Mouse (Mus musculus): Measurements from ENCODE around the gene Atn1. TPM values are rescaled to one million over a fixed set of nuclear protein-coding genes. Genes with fewer than 3 reads are reported as not detected.
"Not testable (repeated sequence)": the region's sequence is repeated elsewhere in the genome, so short reads cannot be mapped to it uniquely, and the experiment has no call there.

Gene Atn1
- polyA plus RNA-seq (2015; fragmentation: Nextera tagmentation; extraction: Ambion mirVana) = 16.4 and 20.2 TPM in 2 replicates

DNA sequence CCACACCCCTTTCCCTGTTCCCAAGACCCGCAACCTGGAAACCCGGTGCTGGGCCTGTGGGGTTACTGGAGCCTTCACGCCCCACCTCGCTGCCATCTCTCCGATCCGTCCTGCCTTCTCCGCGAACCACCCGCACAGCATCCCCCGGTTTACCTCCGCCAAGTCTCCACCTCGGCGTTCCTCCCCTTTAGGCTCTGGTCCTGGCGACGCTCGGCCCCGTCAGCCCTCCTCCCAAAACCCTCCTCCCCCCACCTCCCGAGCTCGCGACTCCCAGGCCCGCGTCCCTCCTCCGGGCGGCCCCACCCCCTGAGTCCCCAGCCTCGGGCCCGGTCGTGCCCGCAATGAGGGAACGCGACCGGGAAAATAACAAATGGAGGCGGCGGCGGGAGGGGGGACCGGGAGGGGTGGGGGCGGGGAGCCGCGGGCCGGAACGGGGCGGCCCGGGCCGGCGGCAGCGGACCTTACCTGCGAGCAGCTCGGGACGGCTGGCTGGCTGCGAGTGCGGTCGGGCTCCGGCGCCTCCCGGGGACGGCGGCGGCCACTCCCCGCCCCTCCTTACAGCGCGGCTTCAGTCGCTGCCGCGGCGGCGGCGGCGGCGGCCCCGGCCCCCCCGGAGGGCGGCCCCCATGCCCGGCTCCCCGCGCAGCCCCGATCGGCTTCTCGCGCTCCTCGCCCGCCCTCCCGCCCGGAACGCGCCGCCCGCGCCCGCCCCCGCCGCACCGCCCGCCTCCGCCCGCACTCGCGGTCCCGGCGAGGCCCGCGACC, at the start of gene Atn1, which contains the start of gene Gm45234:
Gene Atn1, minus strand, starts transcription at position 694 of the 765 bp plus-strand sequence.
Gene Gm45234, minus strand, starts transcription at position 191 of the 765 bp plus-strand sequence.
- WGBS = under 1% methylated on average over 55 of the region's 100 CpGs
- peak; percentile 64 for ATAC-seq (ENCODE audit: low FRiP score, low TSS enrichment)
- Histone ChIP-seq H3K4me2 (replicated peaks; ENCODE audit: low read depth, low read length) (peak within 1 kb of the TSS; percentile 68), H3K4me1 (ENCODE audit: insufficient read depth, low read length) (peaks cover 43% of the 10 kb centered on the region), H3K9me3 (ENCODE audit: low read length) (no peaks in the 10 kb centered on the region), H3K36me3 (ENCODE audit: insufficient read depth, low read length) (no peaks in the 10 kb centered on the region; the same call in 1 of the 2 replicates), H3K4me3 (ENCODE audit: low read length) (peak within 1 kb of the TSS; percentile 77), H3K9ac (replicated peaks; ENCODE audit: low read length) (peak within 1 kb of the TSS; percentile 97), H3K27ac (ENCODE audit: low read length) (peak within 1 kb of the TSS; percentile 98), H3K27me3 (ENCODE audit: insufficient read depth, low read length) (no peaks in the 10 kb centered on the region)

DNA sequence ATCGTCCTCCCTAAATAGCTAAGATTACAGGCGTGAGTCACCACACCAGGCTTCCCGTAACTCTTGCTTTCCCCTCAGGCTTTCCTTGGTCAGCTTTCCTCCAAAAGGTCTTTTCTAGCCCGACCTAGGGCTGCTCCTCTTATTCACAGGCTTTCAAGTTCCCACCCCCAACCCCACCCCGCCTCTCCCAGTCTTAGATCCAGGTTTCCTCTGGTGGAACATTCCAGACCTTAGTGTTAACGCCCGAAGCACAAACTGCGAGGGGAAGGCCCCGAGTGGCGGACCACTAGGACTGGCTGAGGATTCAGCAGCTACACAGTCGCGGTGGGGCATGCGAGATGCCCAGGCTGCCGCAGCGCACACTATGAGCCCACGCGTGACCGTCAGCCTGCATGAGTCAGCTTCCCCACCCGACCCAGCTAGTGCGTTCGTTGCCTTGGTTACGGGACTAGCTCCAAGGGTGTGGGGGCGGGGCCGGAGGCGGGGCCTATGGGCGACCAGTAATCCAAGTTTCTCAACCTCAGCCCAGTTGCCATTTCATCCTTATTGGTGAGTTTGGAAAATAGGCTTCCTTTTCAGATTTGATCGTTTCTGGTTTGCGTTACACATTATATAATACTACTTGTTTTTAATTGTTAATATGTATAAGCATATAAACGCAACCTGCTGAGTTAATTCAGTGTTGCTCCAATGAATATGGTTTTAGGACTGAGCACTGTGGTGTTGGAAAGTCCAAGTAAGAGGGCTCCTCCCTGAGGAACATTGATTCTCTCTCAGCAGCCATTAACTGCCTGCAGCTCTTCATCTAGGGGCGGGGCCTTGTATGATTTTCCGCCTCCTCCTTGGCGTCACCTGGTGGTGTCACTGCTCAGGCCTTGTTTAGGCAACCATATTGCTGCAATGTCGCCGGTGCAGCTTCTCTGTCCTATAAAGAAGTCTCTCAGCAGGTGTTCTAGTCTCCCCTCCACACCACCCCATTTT, 49.3 kb upstream of the Atn1 start:
- H3K4me3 ChIP-seq (ENCODE audit: low read length) = peak overlapping the region; percentile 56
- H3K9me3 ChIP-seq (ENCODE audit: low read length) = no peaks in the 10 kb centered on the region
- H3K27ac ChIP-seq (ENCODE audit: low read length) = peak overlapping the region; percentile 98
- WGBS = under 1% methylated on average over 34 of the region's 34 CpGs
- no peaks in the 10 kb centered on the region for H3K36me3 ChIP-seq (ENCODE audit: insufficient read depth, low read length)
- peak; percentile 72 for ATAC-seq (ENCODE audit: low FRiP score, low TSS enrichment)
- no peaks in the 10 kb centered on the region for H3K27me3 ChIP-seq (ENCODE audit: insufficient read depth, low read length)
- peak overlapping the region; percentile 83 for H3K4me2 ChIP-seq (replicated peaks; ENCODE audit: low read depth, low read length)
- peaks cover 22% of the 10 kb centered on the region for H3K4me1 ChIP-seq (ENCODE audit: insufficient read depth, low read length)
- peak overlapping the region; percentile 72 for H3K9ac ChIP-seq (replicated peaks; ENCODE audit: low read length)

GRCm38 (mm10) chr6:124804341-124804740, 48.0 kb upstream of the Atn1 start:
- ATAC-seq (ENCODE audit: low FRiP score, low TSS enrichment) = no peak
- Histone ChIP-seq H3K27me3 (ENCODE audit: insufficient read depth, low read length) (no peaks in the 10 kb centered on the region), H3K4me3 (ENCODE audit: low read length) (no peak overlapping the region), H3K9me3 (ENCODE audit: low read length) (no peaks in the 10 kb centered on the region), H3K9ac (replicated peaks; ENCODE audit: low read length) (no peak overlapping the region), H3K4me1 (ENCODE audit: insufficient read depth, low read length) (peaks cover 12% of the 10 kb centered on the region), H3K4me2 (replicated peaks; ENCODE audit: low read depth, low read length) (no peak overlapping the region), H3K36me3 (ENCODE audit: insufficient read depth, low read length) (no peaks in the 10 kb centered on the region), H3K27ac (ENCODE audit: low read length) (peak overlapping the region; percentile 98; the same call in 1 of the 2 replicates)
- WGBS = 83% methylated on average over 3 of the region's 3 CpGs

DNA sequence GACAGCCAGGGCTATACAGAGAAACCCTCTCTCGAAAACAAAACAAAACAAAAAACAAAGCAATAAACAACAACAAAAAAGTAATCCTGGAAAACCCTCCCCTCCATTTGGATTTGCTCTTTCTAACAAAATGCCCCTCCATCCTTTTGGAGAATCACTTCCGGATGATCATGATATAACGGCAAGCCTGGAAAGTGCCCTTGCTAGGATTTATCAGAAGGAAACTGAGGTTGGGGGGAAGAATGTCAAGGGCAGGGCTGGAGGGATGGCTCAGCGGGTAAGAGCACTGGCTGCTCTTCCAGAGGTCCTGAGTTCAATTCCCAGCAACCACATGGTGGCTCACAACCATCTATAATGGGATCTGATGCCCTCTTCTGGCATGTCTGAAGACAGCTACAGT, 47.4 kb upstream of the Atn1 start:
- H3K9ac ChIP-seq (replicated peaks; ENCODE audit: low read length); H3K4me2 ChIP-seq (replicated peaks; ENCODE audit: low read depth, low read length); H3K27ac ChIP-seq (ENCODE audit: low read length); ATAC-seq (ENCODE audit: low FRiP score, low TSS enrichment); H3K9me3 ChIP-seq (ENCODE audit: low read length); H3K36me3 ChIP-seq (ENCODE audit: insufficient read depth, low read length); H3K4me3 ChIP-seq (ENCODE audit: low read length); H3K27me3 ChIP-seq (ENCODE audit: insufficient read depth, low read length): not testable (repeated sequence)
- 94% methylated on average over 4 of the region's 4 CpGs for WGBS
- peaks cover 12% of the 10 kb centered on the region for H3K4me1 ChIP-seq (ENCODE audit: insufficient read depth, low read length)

DNA sequence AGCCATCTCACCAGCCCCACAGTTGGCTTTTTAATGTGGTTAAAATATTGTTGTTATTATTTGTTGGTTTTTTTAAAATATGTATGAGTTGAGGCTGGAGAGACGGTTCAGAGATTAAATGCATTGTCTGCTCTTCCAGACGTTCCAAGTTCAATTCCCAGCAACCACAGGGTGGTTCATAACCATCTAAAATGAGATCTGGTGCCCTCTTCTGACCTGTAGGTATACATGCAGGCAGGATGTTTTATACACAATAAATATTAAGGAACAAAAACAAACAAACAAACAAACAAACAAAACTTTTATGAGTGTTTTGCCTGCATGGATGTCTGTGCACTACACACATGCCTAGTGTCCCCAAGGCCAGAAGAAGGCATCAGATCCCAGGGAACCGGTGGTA, 46.7 kb upstream of the Atn1 start:
- no peaks in the 10 kb centered on the region for H3K36me3 ChIP-seq (ENCODE audit: insufficient read depth, low read length)
- no peaks in the 10 kb centered on the region for H3K9me3 ChIP-seq (ENCODE audit: low read length)
- no peak for ATAC-seq (ENCODE audit: low FRiP score, low TSS enrichment)
- H3K4me2 ChIP-seq (replicated peaks; ENCODE audit: low read depth, low read length) = no peak overlapping the region
- WGBS = 85% methylated on average over 3 of the region's 3 CpGs
- H3K27me3 ChIP-seq (ENCODE audit: insufficient read depth, low read length) = no peaks in the 10 kb centered on the region
- no peak overlapping the region for H3K27ac ChIP-seq (ENCODE audit: low read length)
- no peak overlapping the region for H3K9ac ChIP-seq (replicated peaks; ENCODE audit: low read length)
- no peak overlapping the region for H3K4me3 ChIP-seq (ENCODE audit: low read length)
- H3K4me1 ChIP-seq (ENCODE audit: insufficient read depth, low read length) = peaks cover 9% of the 10 kb centered on the region

DNA sequence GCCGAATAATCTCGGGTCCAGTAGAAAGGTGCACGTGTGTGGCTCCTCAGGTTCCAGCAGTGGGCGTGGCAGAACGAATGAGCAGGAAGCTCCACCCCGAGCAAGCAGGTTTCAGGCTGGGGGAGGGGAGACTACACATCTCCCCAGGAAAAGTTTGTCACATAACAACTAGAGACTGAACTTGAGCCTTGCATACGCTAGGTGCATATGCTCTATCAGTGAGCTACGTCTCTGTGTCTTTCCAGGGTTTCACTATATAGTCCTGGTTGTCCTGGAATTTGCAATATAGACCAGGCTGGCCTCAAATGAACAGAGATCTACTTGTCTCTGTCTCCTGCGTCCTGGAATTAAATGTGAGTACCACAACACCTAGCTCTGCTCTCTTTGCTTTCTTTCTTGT, 46.1 kb upstream of the Atn1 start:
- H3K9ac ChIP-seq (replicated peaks; ENCODE audit: low read length); ATAC-seq (ENCODE audit: low FRiP score, low TSS enrichment); H3K4me3 ChIP-seq (ENCODE audit: low read length); H3K4me1 ChIP-seq (ENCODE audit: insufficient read depth, low read length); H3K27me3 ChIP-seq (ENCODE audit: insufficient read depth, low read length); H3K27ac ChIP-seq (ENCODE audit: low read length); H3K36me3 ChIP-seq (ENCODE audit: insufficient read depth, low read length); H3K9me3 ChIP-seq (ENCODE audit: low read length): not testable (repeated sequence)
- peak overlapping the region; percentile 26; the same call in 1 of the 2 replicates for H3K4me2 ChIP-seq (replicated peaks; ENCODE audit: low read depth, low read length)
- 25% methylated on average over 4 of the region's 9 CpGs for WGBS

DNA sequence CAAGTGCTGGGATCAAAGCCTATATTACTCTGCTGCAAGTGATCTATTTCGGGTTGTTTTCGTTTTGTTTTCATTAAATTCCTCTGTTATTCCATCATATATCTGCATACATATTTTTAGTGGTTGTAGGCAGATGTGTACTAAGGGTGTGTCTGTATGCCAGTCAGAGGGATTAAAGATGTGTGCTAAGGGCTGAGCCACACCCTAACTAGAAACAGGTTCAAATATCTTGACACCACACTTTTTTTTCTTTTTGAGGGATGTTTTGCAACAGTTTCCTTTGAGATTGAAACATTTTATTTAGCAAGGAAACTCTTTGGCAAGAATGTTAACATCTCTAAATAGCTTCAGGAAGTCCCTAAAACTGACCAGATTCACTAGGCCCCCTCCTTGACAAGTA, 39.9 kb upstream of the Atn1 start:
- Histone ChIP-seq H3K27me3 (ENCODE audit: insufficient read depth, low read length) (no peaks in the 10 kb centered on the region), H3K4me2 (replicated peaks; ENCODE audit: low read depth, low read length) (no peak overlapping the region), H3K36me3 (ENCODE audit: insufficient read depth, low read length) (no peaks in the 10 kb centered on the region), H3K9ac (replicated peaks; ENCODE audit: low read length) (no peak overlapping the region), H3K9me3 (ENCODE audit: low read length) (no peaks in the 10 kb centered on the region), H3K4me3 (ENCODE audit: low read length) (no peak overlapping the region), H3K4me1 (ENCODE audit: insufficient read depth, low read length) (peaks cover 8% of the 10 kb centered on the region; the same call in 1 of the 2 replicates), H3K27ac (ENCODE audit: low read length) (peak overlapping the region; percentile 91)
- no peak for ATAC-seq (ENCODE audit: low FRiP score, low TSS enrichment)
- 68% methylated on average over 2 of the region's 2 CpGs for WGBS

DNA sequence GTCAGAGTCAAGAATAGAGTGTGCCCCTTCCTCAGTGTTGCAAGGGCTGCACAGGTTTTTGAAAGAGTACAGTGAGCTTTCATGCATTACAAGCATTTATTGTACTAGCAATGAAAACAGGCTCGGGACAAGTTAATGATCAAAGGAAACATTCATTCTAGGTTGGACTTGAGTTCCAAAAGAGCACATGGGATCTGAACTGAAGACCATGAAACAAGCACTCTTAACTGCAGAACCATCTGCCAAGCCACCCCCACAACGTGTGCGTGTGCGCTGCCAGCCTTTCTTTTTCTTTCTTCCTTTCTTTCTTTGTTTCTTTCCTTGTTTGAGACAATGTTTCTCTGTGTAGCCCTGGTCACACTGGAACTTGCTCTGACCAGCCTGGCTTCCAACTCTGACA, 39.5 kb upstream of the Atn1 start:
- no peak overlapping the region for H3K9ac ChIP-seq (replicated peaks; ENCODE audit: low read length)
- peaks cover 8% of the 10 kb centered on the region; the same call in 1 of the 2 replicates for H3K4me1 ChIP-seq (ENCODE audit: insufficient read depth, low read length)
- no peaks in the 10 kb centered on the region for H3K27me3 ChIP-seq (ENCODE audit: insufficient read depth, low read length)
- no peak overlapping the region for H3K4me3 ChIP-seq (ENCODE audit: low read length)
- no peak overlapping the region for H3K4me2 ChIP-seq (replicated peaks; ENCODE audit: low read depth, low read length)
- peak; percentile 69; the same call in 1 of the 2 replicates for ATAC-seq (ENCODE audit: low FRiP score, low TSS enrichment)
- 70% methylated on average over 4 of the region's 4 CpGs for WGBS
- no peaks in the 10 kb centered on the region for H3K36me3 ChIP-seq (ENCODE audit: insufficient read depth, low read length)
- peak overlapping the region; percentile 91 for H3K27ac ChIP-seq (ENCODE audit: low read length)
- no peaks in the 10 kb centered on the region for H3K9me3 ChIP-seq (ENCODE audit: low read length)

GRCm38 (mm10) chr6:124791911-124792310, 35.6 kb upstream of the Atn1 start:
- peaks cover 13% of the 10 kb centered on the region; the same call in 1 of the 2 replicates for H3K4me1 ChIP-seq (ENCODE audit: insufficient read depth, low read length)
- WGBS = 65% methylated on average over 3 of the region's 3 CpGs

More at GRCm38 (mm10) chr6:124791911-124792310, 35.6 kb upstream of the Atn1 start:
- H3K4me3 ChIP-seq (ENCODE audit: low read length) = no peak overlapping the region
- H3K27ac ChIP-seq (ENCODE audit: low read length) = no peak overlapping the region
- ATAC-seq (ENCODE audit: low FRiP score, low TSS enrichment) = no peak
- H3K9ac ChIP-seq (replicated peaks; ENCODE audit: low read length) = no peak overlapping the region
- H3K4me2 ChIP-seq (replicated peaks; ENCODE audit: low read depth, low read length) = no peak overlapping the region
- H3K27me3 ChIP-seq (ENCODE audit: insufficient read depth, low read length) = no peaks in the 10 kb centered on the region
- H3K36me3 ChIP-seq (ENCODE audit: insufficient read depth, low read length) = no peaks in the 10 kb centered on the region
- H3K9me3 ChIP-seq (ENCODE audit: low read length) = no peaks in the 10 kb centered on the region

Measured in kidney, embryonic 16.5 days (tissue).